Mouse (Mus musculus) brain, embryonic 14.5 days (tissue): ENCODE data around the gene Syne3. TPM values are rescaled to one million over a fixed set of nuclear protein-coding genes. Genes with fewer than 3 reads are reported as not detected.

Experiments
- DNase-seq: peaks from one replicate; pipeline ENCODE4 v3.0.0-alpha.2; 2011; ENCODE audit warnings: low read depth
- CTCF ChIP-seq: fragments of 200-500 bp; IDR thresholded peaks from 2 replicates; pipeline ENCODE4 v1.5.1; 2012; ENCODE audit warnings: inconsistent platforms, mild to moderate bottlenecking, moderate library complexity, borderline replicate concordance; ENCODE audit not compliant: insufficient read depth, insufficient read length; ENCODE audit errors: extremely low read depth
- POLR2A ChIP-seq: fragments of 200-500 bp; IDR thresholded peaks from 2 replicates; pipeline ENCODE4 v1.6.1; 2012; ENCODE audit warnings: mild to moderate bottlenecking, inconsistent platforms, borderline replicate concordance; ENCODE audit not compliant: poor library complexity, insufficient read depth, insufficient read length, severe bottlenecking; ENCODE audit errors: extremely low read depth
- polyA plus RNA-seq: library from polyadenylated mRNA; depleted of rRNA; stranded (reverse); fragments of >200 nt; gene quantifications from 2 replicates; pipeline ENCODE4 v1.2.3, GENCODE M21; 2012

The Syne3 gene
- polyA plus RNA-seq, 1 experiment = 0.44 TPM

DNA sequence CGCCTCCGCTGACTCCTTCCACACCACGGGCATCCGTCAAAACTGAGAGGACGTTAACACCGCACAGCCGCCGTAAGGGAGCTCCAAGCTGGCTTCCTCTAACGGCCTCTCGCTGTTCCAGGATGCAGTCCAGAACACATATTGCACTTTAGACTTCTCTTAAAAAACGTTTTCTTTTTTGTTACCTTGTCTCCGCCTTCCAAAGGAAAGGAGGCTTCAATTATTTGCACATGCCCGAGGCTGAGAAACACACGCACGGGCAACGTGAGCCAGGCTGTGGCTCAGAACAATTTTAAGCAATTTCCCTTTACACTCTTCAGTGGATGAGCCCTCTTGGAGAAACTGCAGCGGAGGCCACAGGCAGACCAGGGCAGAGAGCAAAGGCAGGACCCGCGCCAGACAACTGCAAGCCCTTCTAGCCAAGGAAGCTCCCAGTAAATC, 85.6 kb downstream of the Syne3 start:
- peak; percentile 37 for DNase-seq
- no peak for TF ChIP-seq POLR2A
- TF ChIP-seq CTCF = no peak

- TF ChIP-seq POLR2A = no peak
- peak; percentile 80 for DNase-seq
Measured at GRCm38 (mm10) chr12:104922647-104923046, 87.0 kb downstream of the Syne3 start.

GRCm38 (mm10) chr12:104921071-104921470, 88.5 kb downstream of the Syne3 start:
- no peak for TF ChIP-seq CTCF
- no peak for DNase-seq

DNA sequence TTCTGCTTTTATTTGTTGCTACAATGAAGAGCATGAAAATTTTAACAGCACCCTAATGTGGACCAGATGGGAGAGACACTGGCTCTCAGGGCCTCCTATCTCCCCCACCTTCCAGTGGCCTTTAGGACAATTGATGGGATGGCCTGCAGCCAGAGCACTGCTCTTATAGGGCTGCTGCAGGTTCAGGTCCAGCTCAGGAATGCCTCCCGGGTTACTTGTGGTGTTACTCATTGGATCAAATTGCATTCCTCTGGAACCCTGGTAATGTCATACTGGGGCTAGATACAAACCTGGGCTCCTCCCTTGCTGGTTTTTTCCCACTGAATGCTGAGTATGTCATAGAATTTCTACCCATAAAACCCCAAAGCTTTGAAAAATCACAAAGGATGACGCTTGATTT, 90.4 kb downstream of the Syne3 start:
- DNase-seq = no peak
- TF ChIP-seq CTCF = no peak
- TF ChIP-seq POLR2A = no peak

- no peak for TF ChIP-seq POLR2A
- TF ChIP-seq CTCF = no peak
- DNase-seq = no peak
Measured at GRCm38 (mm10) chr12:104917927-104918326, 91.7 kb downstream of the Syne3 start.

GRCm38 (mm10) chr12:104917297-104917696, 92.3 kb downstream of the Syne3 start:
- no peak for TF ChIP-seq CTCF
- no peak for TF ChIP-seq POLR2A
- no peak for DNase-seq

GRCm38 (mm10) chr12:104916776-104917175, 92.8 kb downstream of the Syne3 start:
- no peak for DNase-seq
- TF ChIP-seq POLR2A = no peak
- TF ChIP-seq CTCF = no peak

- TF ChIP-seq CTCF (no peak), POLR2A (no peak)
Measured at GRCm38 (mm10) chr12:104915681-104916080, 93.9 kb downstream of the Syne3 start.

GRCm38 (mm10) chr12:104912990-104913389, 96.6 kb downstream of the Syne3 start:
- TF ChIP-seq CTCF = no peak
- TF ChIP-seq POLR2A = no peak
- DNase-seq = no peak

More at GRCm38 (mm10) chr12:104915681-104916080, 93.9 kb downstream of the Syne3 start:
- no peak for DNase-seq

DNA sequence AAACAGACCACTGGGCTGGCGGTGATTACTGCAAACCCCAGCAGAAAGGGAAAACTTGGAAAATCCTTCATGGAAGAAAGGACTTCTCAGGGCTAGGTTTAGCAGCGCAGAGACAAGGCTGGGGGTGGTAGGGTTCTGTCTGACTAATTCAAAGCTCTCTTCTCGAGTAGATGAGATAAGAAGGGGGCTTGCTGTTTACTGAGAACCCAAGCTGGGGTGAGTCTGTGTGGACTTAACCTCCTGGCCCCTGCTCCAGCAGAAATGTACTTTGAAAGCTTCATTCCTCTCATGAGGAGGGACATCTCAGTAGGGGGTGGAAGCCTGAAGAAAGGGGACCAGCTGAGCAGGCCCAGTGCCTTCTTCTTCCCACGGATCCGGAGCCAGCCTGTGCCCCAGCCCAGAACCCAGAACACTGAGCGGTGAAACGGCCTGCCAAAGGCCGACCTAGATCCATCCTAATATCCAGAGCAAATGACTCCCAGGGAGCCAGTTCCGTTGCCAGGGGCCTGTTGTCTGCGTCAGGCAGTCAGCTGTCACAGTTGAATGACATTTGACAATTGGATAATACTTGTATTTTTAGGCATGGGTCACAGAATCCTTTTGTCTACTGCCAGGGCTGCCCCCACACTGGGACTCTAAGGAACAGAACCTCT, 97.2 kb downstream of the Syne3 start:
- no peak for DNase-seq
- no peak for TF ChIP-seq POLR2A
- no peak for TF ChIP-seq CTCF

- TF ChIP-seq CTCF (no peak), POLR2A (no peak)
- no peak for DNase-seq
Measured at GRCm38 (mm10) chr12:104909750-104910149, 99.9 kb downstream of the Syne3 start.

DNA sequence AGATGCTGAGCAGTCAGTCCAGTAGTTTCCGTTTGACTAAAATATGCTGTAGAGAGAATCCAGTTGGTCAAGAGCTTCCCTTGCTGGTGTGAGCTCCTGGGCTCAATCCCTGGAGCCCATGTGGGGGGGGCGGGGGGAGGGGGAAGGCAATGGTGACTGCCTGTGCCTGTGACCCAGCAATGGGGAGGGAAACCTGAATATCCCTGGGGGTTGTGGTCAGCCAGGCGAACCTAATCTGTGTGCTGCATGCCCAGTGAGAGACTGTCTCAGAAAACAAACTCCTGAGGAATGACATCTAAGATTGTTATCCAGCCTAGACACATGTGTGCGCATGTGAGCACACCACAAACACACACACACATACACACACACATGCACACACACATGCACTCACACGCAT, 100.6 kb downstream of the Syne3 start:
- no peak for TF ChIP-seq CTCF
- TF ChIP-seq POLR2A = no peak
- DNase-seq = no peak
